Mouse (Mus musculus) heart, postnatal 0 days (tissue): Measurements from ENCODE around the gene Phospho1. TPM values are rescaled to one million over a fixed set of nuclear protein-coding genes. Genes with fewer than 3 reads are reported as not detected.

Experiments used
- ATAC-seq: fragments of 200-750 bp; cut with Nextera tagmentation; 2 replicates; pipeline ENCODE4 v1.8.0; 2017; ENCODE audit warnings: low read depth, moderate number of reproducible peaks, moderate library complexity; ENCODE audit not compliant: insufficient read depth
- DNase-seq: peaks from one replicate; pipeline ENCODE4 v3.0.0-alpha.2; 2016; ENCODE audit warnings: low spot score
- H3K27ac ChIP-seq: fragments of 300-500 bp; sonication (generic); 2 replicates; pipeline ENCODE4 v1.5.1; 2014; ENCODE audit warnings: low read depth, mild to moderate bottlenecking
- H3K27me3 ChIP-seq: fragments of 300-500 bp; sonication (generic); 2 replicates; pipeline ENCODE4 v1.6.1; 2014; ENCODE audit warnings: low read length, mixed read lengths; ENCODE audit not compliant: control insufficient read depth, insufficient read depth
- H3K36me3 ChIP-seq: fragments of 300-500 bp; sonication (generic); replicated peaks from 2 replicates; pipeline ENCODE4 v1.6.1; 2014; ENCODE audit warnings: low read length, mixed read lengths; ENCODE audit not compliant: control insufficient read depth, insufficient read depth
- H3K4me1 ChIP-seq: fragments of 300-500 bp; sonication (generic); 2 replicates; pipeline ENCODE4 v1.6.1; 2014; ENCODE audit warnings: antibody characterized with exemption; ENCODE audit not compliant: control insufficient read depth, insufficient read depth
- H3K4me2 ChIP-seq: fragments of 300-500 bp; sonication (generic); 2 replicates; pipeline ENCODE4 v1.6.1; 2014; ENCODE audit warnings: low read depth, mild to moderate bottlenecking, low read length, moderate library complexity
- H3K4me3 ChIP-seq: fragments of 300-500 bp; sonication (generic); 2 replicates; pipeline ENCODE4 v1.5.1; 2014; ENCODE audit warnings: low read depth, low read length
- H3K9ac ChIP-seq: fragments of 300-500 bp; sonication (generic); replicated peaks from 2 replicates; pipeline ENCODE4 v1.6.1; 2014; ENCODE audit warnings: low read depth, low read length, mixed read lengths
- H3K9me3 ChIP-seq: fragments of 300-500 bp; sonication (generic); replicated peaks from 2 replicates; pipeline ENCODE4 v1.6.1; 2016; ENCODE audit warnings: low read length; ENCODE audit not compliant: control insufficient read depth
- CTCF ChIP-seq: IDR thresholded peaks from 2 replicates; pipeline ENCODE4 v1.5.1; 2016; ENCODE audit warnings: antibody characterized with exemption, control low read depth, low read depth
- EP300 ChIP-seq: IDR thresholded peaks from 2 replicates; pipeline ENCODE4 v1.6.1; 2016; ENCODE audit warnings: antibody characterized with exemption, low read depth
- WGBS: fragments of 180-500 bp; shearing (Covaris S2); extraction: QIAGEN DNeasy Blood & Tissue Kit; methylation state at CpG from one replicate; pipeline ENCODE4 v1.1.7; 2014; 5-methylcytosine and 5-hydroxymethylcytosine counted together
- polyA plus RNA-seq: library from polyadenylated mRNA; unstranded; fragments of >200 nt; fragmentation: Nextera tagmentation; extraction: Ambion mirVana; gene quantifications from 2 replicates; pipeline ENCODE4 v1.2.1, GENCODE M21; 2015
- total RNA-seq: library from RNA; depleted of rRNA; stranded (reverse); fragments of >200 nt; gene quantifications from 2 replicates; pipeline ENCODE4 v1.2.3, GENCODE M21; 2014; ENCODE audit warnings: low replicate concordance

Gene Phospho1
- total and polyA plus RNA-seq, 2 experiments from 2014 or later = 6.7 to 46.6 TPM

GRCm38 (mm10) chr11:95832129-95833005 lies 8.1 kb downstream of the Phospho1 start:
- WGBS = 74% methylated on average over 18 of the region's 18 CpGs
- H3K4me1 ChIP-seq = peaks cover 36% of the 10 kb centered on the region
- H3K27me3 ChIP-seq = peaks cover 38% of the 10 kb centered on the region
- peak overlapping the region; percentile 69; the same call in 1 of the 2 replicates for H3K27ac ChIP-seq
- DNase-seq (no peak), ATAC-seq (no peak)
- no peaks in the 10 kb centered on the region for H3K9me3 ChIP-seq
- TF ChIP-seq EP300 (no peak), CTCF (no peak)
- H3K36me3 ChIP-seq = peaks cover 21% of the 10 kb centered on the region
- no peak overlapping the region for H3K4me3 ChIP-seq
- H3K4me2 ChIP-seq = no peak overlapping the region
- no peak overlapping the region for H3K9ac ChIP-seq

- H3K36me3 ChIP-seq = peaks cover 21% of the 10 kb centered on the region
- ATAC-seq (no peak), DNase-seq (no peak)
- H3K27ac ChIP-seq = peak overlapping the region; percentile 69; the same call in 1 of the 2 replicates
- H3K4me1 ChIP-seq = peaks cover 43% of the 10 kb centered on the region
- H3K9ac ChIP-seq = no peak overlapping the region
- 50% methylated on average over 8 of the region's 8 CpGs for WGBS
- H3K4me3 ChIP-seq = no peak overlapping the region; the same call in 1 of the 2 replicates
- peaks cover 38% of the 10 kb centered on the region for H3K27me3 ChIP-seq
- no peak for TF ChIP-seq EP300
- H3K9me3 ChIP-seq = no peaks in the 10 kb centered on the region
- H3K4me2 ChIP-seq = peak overlapping the region; percentile 19; the same call in 1 of the 2 replicates
Measured at GRCm38 (mm10) chr11:95833006-95833570, 8.8 kb downstream of the Phospho1 start.

GRCm38 (mm10) chr11:95833631-95834142 lies 9.4 kb downstream of the Phospho1 start:
- Histone ChIP-seq H3K4me2 (peak overlapping the region; percentile 39), H3K4me1 (peaks cover 44% of the 10 kb centered on the region), H3K27me3 (peaks cover 38% of the 10 kb centered on the region), H3K9me3 (no peaks in the 10 kb centered on the region), H3K36me3 (peaks cover 21% of the 10 kb centered on the region), H3K4me3 (no peak overlapping the region; the same call in 1 of the 2 replicates), H3K9ac (no peak overlapping the region), H3K27ac (peak overlapping the region; percentile 69; the same call in 1 of the 2 replicates)
- WGBS = 37% methylated on average over 18 of the region's 18 CpGs
- ATAC-seq = no peak
- no peak for TF ChIP-seq CTCF
- no peak for TF ChIP-seq EP300
- no peak for DNase-seq

GRCm38 (mm10) chr11:95834143-95834667 lies 9.9 kb downstream of the Phospho1 start:
- Histone ChIP-seq H3K36me3 (peaks cover 21% of the 10 kb centered on the region), H3K27ac (peak overlapping the region; percentile 69; the same call in 1 of the 2 replicates), H3K4me2 (peak overlapping the region; percentile 39), H3K9ac (no peak overlapping the region), H3K27me3 (peaks cover 38% of the 10 kb centered on the region), H3K9me3 (no peaks in the 10 kb centered on the region), H3K4me1 (peaks cover 44% of the 10 kb centered on the region), H3K4me3 (no peak overlapping the region; the same call in 1 of the 2 replicates)
- TF ChIP-seq EP300 (no peak), CTCF (no peak)
- ATAC-seq (no peak; the same call in 1 of the 2 replicates), DNase-seq (no peak)
- WGBS = 14% methylated on average over 20 of the region's 22 CpGs
